Mouse (Mus musculus): ENCODE measurements around the gene Ppp1r37.

The Ppp1r37 gene

GRCm38 (mm10) chr7:19503481-19504068, 59.3 kb downstream of the Ppp1r37 start:
- in situ Hi-C loops (cut with MboI, MseI): no loop called here

- in situ Hi-C loops (cut with MboI, MseI): no loop called here
These were observed 61.2 kb downstream of the Ppp1r37 start for GRCm38 (mm10) chr7:19501658-19502057.

GRCm38 (mm10) chr7:19500420-19501363, 62.2 kb downstream of the Ppp1r37 start:
- in situ Hi-C loops (cut with MboI, MseI): no loop called here

- in situ Hi-C loops (cut with MboI, MseI): loop anchor here (5.0 kb wide), 1 partner anchor 86 kb away; no protein-coding TSS in a partner anchor
These were observed 64.5 kb downstream of the Ppp1r37 start for GRCm38 (mm10) chr7:19498326-19498725.

GRCm38 (mm10) chr7:19496214-19496555, 66.7 kb downstream of the Ppp1r37 start:
- in situ Hi-C loops (cut with MboI, MseI): loop anchor here (5.0 kb wide), 1 partner anchor 84 kb away; no protein-coding TSS in a partner anchor

GRCm38 (mm10) chr7:19495521-19496213, 67.2 kb downstream of the Ppp1r37 start:
- in situ Hi-C loops (cut with MboI, MseI): loop anchor here (5.0 kb wide), 1 partner anchor 83 kb away; no protein-coding TSS in a partner anchor

GRCm38 (mm10) chr7:19494751-19495474, 68.0 kb downstream of the Ppp1r37 start:
- in situ Hi-C loops (cut with MboI, MseI): loop anchor here (5.0 kb wide), 1 partner anchor 83 kb away; no protein-coding TSS in a partner anchor

- in situ Hi-C loops (cut with MboI, MseI): no loop called here
These were observed 71.1 kb downstream of the Ppp1r37 start for GRCm38 (mm10) chr7:19491731-19492130.

- in situ Hi-C loops (cut with MboI, MseI): no loop called here
These were observed 73.4 kb downstream of the Ppp1r37 start for GRCm38 (mm10) chr7:19489525-19489924.

- in situ Hi-C loops (cut with MboI, MseI): no loop called here
These were observed 76.3 kb downstream of the Ppp1r37 start for GRCm38 (mm10) chr7:19486549-19486948.

GRCm38 (mm10) chr7:19485488-19485887, 77.4 kb downstream of the Ppp1r37 start:
- in situ Hi-C loops (cut with MboI, MseI): no loop called here

GRCm38 (mm10) chr7:19483281-19483680, 79.6 kb downstream of the Ppp1r37 start:
- in situ Hi-C loops (cut with MboI, MseI): no loop called here
